In genomic region chr9:96705576-96706285, GRCm38 (mm10) we compare ENCODE assay signal across 8 mouse cellular contexts. TPM values are rescaled to one million over a fixed set of nuclear protein-coding genes. Genes with fewer than 3 reads are reported as not detected.
DNase-seq lines count a peak whose midpoint lies in the region; ATAC-seq and TF ChIP-seq lines count a peak whose summit lies in the region.

No protein-coding gene starts in this region.

- no peaks in the 10 kb centered on the region for H3K9me3 ChIP-seq in heart, postnatal 0 days (replicated peaks; ENCODE audit: control insufficient read depth, low read length)
- no peaks in the 10 kb centered on the region for H3K9me3 ChIP-seq in stomach, embryonic 14.5 days (ENCODE audit: control insufficient read depth, low read depth, low read length)

- no peak for TF ChIP-seq EP300 in heart, postnatal 0 days (IDR thresholded peaks at IDR 0.05; ENCODE audit: low read depth)

- WGBS in heart, postnatal 0 days, result 11% methylated on average over 11 of the region's 11 CpGs
- WGBS in stomach, embryonic 14.5 days, result 19% methylated on average over 11 of the region's 11 CpGs

- H3K4me1 ChIP-seq in heart, postnatal 0 days (ENCODE audit: control insufficient read depth, insufficient read depth), result peaks cover 42% of the 10 kb centered on the region
- H3K4me1 ChIP-seq in stomach, embryonic 14.5 days (ENCODE audit: control insufficient read depth, insufficient read depth, low read length), result peaks cover 9% of the 10 kb centered on the region

- H3K36me3 ChIP-seq in heart, postnatal 0 days (replicated peaks; ENCODE audit: control insufficient read depth, insufficient read depth, low read length), result peaks cover 8% of the 10 kb centered on the region
- no peaks in the 10 kb centered on the region; the same call in 1 of the 2 replicates for H3K36me3 ChIP-seq in stomach, embryonic 14.5 days (ENCODE audit: control insufficient read depth, insufficient read depth, low read length)

- H3K27ac ChIP-seq in heart, postnatal 0 days (ENCODE audit: low read depth), result peak overlapping the region; percentile 94
- H3K27ac ChIP-seq in stomach, embryonic 14.5 days (ENCODE audit: low read length), result peak overlapping the region; percentile 66; the same call in 1 of the 2 replicates

- H3K4me2 ChIP-seq in heart, postnatal 0 days (ENCODE audit: low read depth, low read length), result peak overlapping the region; percentile 37
- no peak overlapping the region for H3K4me2 ChIP-seq in stomach, embryonic 14.5 days (replicated peaks; ENCODE audit: low read depth, low read length)

- H3K27me3 ChIP-seq in heart, postnatal 0 days (ENCODE audit: control insufficient read depth, insufficient read depth, low read length), result no peaks in the 10 kb centered on the region
- H3K27me3 ChIP-seq in stomach, embryonic 14.5 days (ENCODE audit: control insufficient read depth, insufficient read depth, low read length), result no peaks in the 10 kb centered on the region

- peak; percentile 23 to 45 for DNase-seq in B cell, adult 2 months
- peak; percentile 92 for DNase-seq in adrenal gland, adult 2 months
- DNase-seq in heart, postnatal 0 days (ENCODE audit: low spot score), result peak; percentile 90
- peak; percentile 95 for DNase-seq in kidney, postnatal 14 days
- DNase-seq in frontal cortex, postnatal 10 days (ENCODE audit: low spot score in 2 of 2), result no peak

- no peak overlapping the region for H3K4me3 ChIP-seq in heart, postnatal 0 days (ENCODE audit: low read depth, low read length)
- H3K4me3 ChIP-seq in stomach, embryonic 14.5 days (ENCODE audit: low read depth, low read length), result no peak overlapping the region

- ATAC-seq in erythroid progenitor cell, adult 5-6 weeks (replicated peaks; ENCODE audit: low FRiP score, poor library complexity, severe bottlenecking), result peak; percentile 62
- peak; percentile 91 for ATAC-seq in heart, postnatal 0 days (ENCODE audit: insufficient read depth, low read depth)
- peak; percentile 64 for ATAC-seq in megakaryocyte progenitor cell, adult 5-6 weeks (replicated peaks; ENCODE audit: poor library complexity)
- peak; percentile 89 for ATAC-seq in stomach, embryonic 14.5 days (ENCODE audit: insufficient number of reproducible peaks, insufficient read depth, low FRiP score, low read depth)

- peak overlapping the region; percentile 35; the same call in 1 of the 2 replicates for H3K9ac ChIP-seq in heart, postnatal 0 days (replicated peaks; ENCODE audit: low read depth, low read length)
- H3K9ac ChIP-seq in stomach, embryonic 14.5 days (replicated peaks; ENCODE audit: low read depth, low read length), result peak overlapping the region; percentile 14; the same call in 1 of the 2 replicates

- TF ChIP-seq CTCF in heart, postnatal 0 days (IDR thresholded peaks at IDR 0.05; ENCODE audit: low read depth), result no peak

RNA-seq across cellular contexts. Expression of gene Zbtb38, which starts 46.9 kb away (rescaled TPM):
- total RNA-seq in adrenal gland, adult 2 months (2021), result 10 to 100 TPM; 63.1 to 73.9 TPM
- 13.6 and 17.4 TPM in 2 replicates for polyA plus RNA-seq in adrenal gland, adult 2 months (2012; rRNA removed)
- total RNA-seq in erythroid progenitor cell, adult 5-6 weeks (2015; ENCODE audit: low replicate concordance), result 5.0 and 5.9 TPM in 2 replicates
- total RNA-seq in erythroid progenitor cell, adult 5-6 weeks (2017; ENCODE audit: low replicate concordance), result 4.1 and 6.4 TPM in 2 replicates
- 31.8 and 44.5 TPM in 2 replicates for total RNA-seq in heart, postnatal 0 days (2014; rRNA removed; ENCODE audit: low replicate concordance)
- polyA plus RNA-seq in heart, postnatal 0 days (2015; fragmentation: Nextera tagmentation; extraction: Ambion mirVana), result 27.5 and 28.7 TPM in 2 replicates
- total RNA-seq in megakaryocyte progenitor cell, adult 5-6 weeks (2015), result 23.5 and 27.8 TPM in 2 replicates
- 24.2 and 25.7 TPM in 2 replicates for total RNA-seq in megakaryocyte progenitor cell, adult 5-6 weeks (2017)
- 23.0 and 25.5 TPM in 2 replicates for polyA plus RNA-seq in stomach, embryonic 14.5 days (2014; fragmentation: Nextera tagmentation; extraction: Ambion mirVana)

Comparison
In these comparisons a context has a peak if more than half of its experiments do, and no peak if none do; other contexts are left out.
1. DNase-seq: peak in B cell, adult 2 months (2 of 2), adrenal gland, adult 2 months (single experiment), heart, postnatal 0 days (single experiment) and kidney, postnatal 14 days (single experiment); none in frontal cortex, postnatal 10 days (0 of 2).
2. Peak in every context shown above with its lines, with median percentiles within 50 percentile points of each other: ATAC-seq.